Mouse (Mus musculus) E14TG2a.4 (cell line): Measurements from ENCODE around the gene Unc13a.
A peak's percentile ranks its signal among the peaks of the same experiment; 100 is the strongest.

Experiments
- H3K27me3 ChIP-seq: 2 replicates; pipeline ENCODE4 v1.6.1; 2014; ENCODE audit warnings: low read length, control low read depth; ENCODE audit not compliant: insufficient read depth
- H3K36me3 ChIP-seq: 2 replicates; pipeline ENCODE4 v1.6.1; 2014; ENCODE audit warnings: low read length, control low read depth; ENCODE audit not compliant: insufficient read depth
- H3K4me1 ChIP-seq: replicated peaks from 2 replicates; pipeline ENCODE4 v1.6.1; 2014; ENCODE audit warnings: low read depth, low read length, control low read depth
- H3K4me3 ChIP-seq: replicated peaks from 2 replicates; pipeline ENCODE4 v1.5.1; 2014; ENCODE audit warnings: mild to moderate bottlenecking, low read length
- H3K9me3 ChIP-seq: 2 replicates; pipeline ENCODE4 v1.6.1; 2014; ENCODE audit warnings: low read length, control low read depth
- CTCF ChIP-seq: conservative IDR thresholded peaks from 2 replicates; pipeline ENCODE4 v1.5.1; 2014; ENCODE audit warnings: low read length
- NANOG ChIP-seq: IDR thresholded peaks from 2 replicates; pipeline ENCODE4 v1.6.1; 2014; ENCODE audit warnings: borderline replicate concordance, low read length, mixed read lengths
- POU5F1 ChIP-seq: IDR thresholded peaks from 2 replicates; pipeline ENCODE4 v1.6.1; 2014; ENCODE audit warnings: low read length, borderline replicate concordance

The Unc13a gene

DNA sequence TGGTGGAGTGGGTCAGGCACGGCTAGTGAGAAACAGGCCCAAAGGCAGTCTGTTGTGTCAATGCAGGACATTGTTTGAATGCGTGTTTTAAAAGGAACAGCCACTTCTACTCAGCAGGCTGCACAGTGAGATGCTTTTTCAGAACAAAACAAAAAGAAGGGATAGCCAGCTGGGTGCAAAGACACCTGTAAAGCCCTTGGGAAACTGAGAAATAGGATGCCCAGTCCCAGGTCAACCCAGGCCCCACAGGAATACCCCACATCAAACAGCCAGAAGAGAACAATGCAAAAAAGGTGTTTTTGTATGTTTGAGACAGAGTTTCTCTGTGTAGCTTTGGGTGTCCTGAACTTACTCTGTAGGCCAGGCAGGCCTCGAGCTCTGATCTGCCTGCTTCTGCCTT, 82.8 kb downstream of the Unc13a start:
- no peak overlapping the region for H3K4me3 ChIP-seq
- peaks cover 17% of the 10 kb centered on the region for H3K27me3 ChIP-seq
- H3K4me1 ChIP-seq: peaks cover 64% of the 10 kb centered on the region
- no peaks in the 10 kb centered on the region for H3K9me3 ChIP-seq
- TF ChIP-seq CTCF: no peak
- TF ChIP-seq NANOG: no peak
- no peak for TF ChIP-seq POU5F1
- peaks cover 32% of the 10 kb centered on the region for H3K36me3 ChIP-seq

DNA sequence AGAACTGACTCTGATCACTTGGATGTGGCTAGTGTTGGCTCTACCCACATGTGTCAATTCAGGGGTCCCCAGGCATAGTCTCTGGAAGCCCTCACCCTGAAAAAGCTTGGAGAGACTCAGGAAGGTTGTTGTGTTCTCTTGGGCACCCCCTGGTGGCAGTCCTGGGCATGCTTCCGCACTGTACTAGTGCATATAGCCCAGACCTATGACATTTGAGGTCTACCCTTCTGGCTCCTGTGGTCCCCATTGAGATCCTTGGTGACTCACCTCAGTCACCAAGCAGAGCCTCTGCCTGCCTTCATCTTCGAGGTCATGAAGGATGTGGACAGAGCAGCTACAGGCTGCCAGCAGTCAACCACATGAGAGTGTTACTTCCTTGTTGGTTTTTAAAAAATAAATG, 84.7 kb downstream of the Unc13a start:
- Histone ChIP-seq H3K27me3 (peaks cover 27% of the 10 kb centered on the region), H3K4me1 (peaks cover 54% of the 10 kb centered on the region), H3K4me3 (no peak overlapping the region), H3K36me3 (peaks cover 27% of the 10 kb centered on the region), H3K9me3 (no peaks in the 10 kb centered on the region)
- TF ChIP-seq CTCF (peak; percentile 81), NANOG (no peak), POU5F1 (no peak)

DNA sequence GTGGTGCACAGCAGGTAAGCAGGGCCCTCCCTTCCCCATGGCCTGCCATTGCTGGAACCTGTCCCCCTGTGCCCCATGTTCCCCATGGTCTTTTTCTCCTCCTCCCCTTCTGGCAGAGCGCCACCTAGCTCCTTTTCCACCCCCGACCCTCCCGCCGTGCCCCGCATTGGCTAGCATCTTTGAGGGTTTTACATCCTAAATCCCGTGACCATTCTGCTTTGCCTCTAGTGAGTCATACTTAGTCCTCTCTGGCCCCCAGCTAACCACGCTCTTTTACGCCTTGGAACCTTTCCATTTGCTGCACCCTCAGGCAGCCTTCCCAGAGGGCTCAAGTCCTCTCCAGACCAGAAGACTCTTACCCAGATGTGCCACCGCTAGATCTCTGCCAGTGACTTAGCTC, 91.4 kb downstream of the Unc13a start:
- peaks cover 24% of the 10 kb centered on the region for H3K27me3 ChIP-seq
- H3K4me3 ChIP-seq: peak overlapping the region; percentile 73
- H3K36me3 ChIP-seq: peaks cover 23% of the 10 kb centered on the region
- H3K4me1 ChIP-seq: peaks cover 56% of the 10 kb centered on the region
- no peaks in the 10 kb centered on the region for H3K9me3 ChIP-seq
- TF ChIP-seq POU5F1: no peak
- TF ChIP-seq CTCF: no peak
- no peak for TF ChIP-seq NANOG

DNA sequence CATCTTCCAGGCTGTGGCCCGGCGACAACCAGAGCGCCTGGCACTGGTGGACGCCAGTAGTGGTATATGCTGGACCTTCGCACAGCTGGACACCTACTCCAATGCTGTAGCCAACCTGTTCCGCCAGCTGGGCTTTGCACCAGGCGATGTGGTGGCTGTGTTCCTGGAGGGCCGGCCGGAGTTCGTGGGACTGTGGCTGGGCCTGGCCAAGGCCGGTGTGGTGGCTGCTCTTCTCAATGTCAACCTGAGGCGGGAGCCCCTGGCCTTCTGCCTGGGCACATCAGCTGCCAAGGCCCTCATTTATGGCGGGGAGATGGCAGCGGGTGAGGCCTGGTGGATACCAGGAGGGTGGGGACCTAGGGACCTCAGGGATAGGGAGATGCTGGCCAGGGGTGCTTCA, 92.1 kb downstream of the Unc13a start:
- no peaks in the 10 kb centered on the region for H3K9me3 ChIP-seq
- H3K36me3 ChIP-seq: peaks cover 16% of the 10 kb centered on the region
- TF ChIP-seq POU5F1 (no peak), CTCF (no peak), NANOG (no peak)
- H3K4me3 ChIP-seq: peak overlapping the region; percentile 73
- H3K4me1 ChIP-seq: peaks cover 54% of the 10 kb centered on the region
- peaks cover 16% of the 10 kb centered on the region for H3K27me3 ChIP-seq

DNA sequence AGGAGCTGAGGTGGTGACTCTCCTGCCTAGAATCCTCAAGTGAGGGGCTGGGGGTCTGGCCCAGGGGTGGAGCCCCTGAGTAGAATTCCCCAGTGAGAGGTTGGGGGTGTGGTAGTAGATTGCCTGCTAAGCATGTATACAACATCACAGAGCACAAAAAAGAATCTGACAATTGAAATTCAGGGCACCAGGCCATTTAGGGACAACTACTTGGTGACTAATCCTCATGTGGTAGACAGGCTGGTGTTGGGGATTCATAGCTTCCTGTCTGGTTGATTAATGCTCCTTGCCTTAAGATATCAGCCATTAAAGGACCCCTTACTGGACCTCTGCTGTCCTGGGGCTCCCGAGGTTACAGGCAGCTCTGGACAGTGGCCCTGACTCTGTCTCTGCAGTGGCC, 92.5 kb downstream of the Unc13a start:
- Histone ChIP-seq H3K36me3 (peaks cover 13% of the 10 kb centered on the region), H3K4me3 (peak overlapping the region; percentile 73)

DNA sequence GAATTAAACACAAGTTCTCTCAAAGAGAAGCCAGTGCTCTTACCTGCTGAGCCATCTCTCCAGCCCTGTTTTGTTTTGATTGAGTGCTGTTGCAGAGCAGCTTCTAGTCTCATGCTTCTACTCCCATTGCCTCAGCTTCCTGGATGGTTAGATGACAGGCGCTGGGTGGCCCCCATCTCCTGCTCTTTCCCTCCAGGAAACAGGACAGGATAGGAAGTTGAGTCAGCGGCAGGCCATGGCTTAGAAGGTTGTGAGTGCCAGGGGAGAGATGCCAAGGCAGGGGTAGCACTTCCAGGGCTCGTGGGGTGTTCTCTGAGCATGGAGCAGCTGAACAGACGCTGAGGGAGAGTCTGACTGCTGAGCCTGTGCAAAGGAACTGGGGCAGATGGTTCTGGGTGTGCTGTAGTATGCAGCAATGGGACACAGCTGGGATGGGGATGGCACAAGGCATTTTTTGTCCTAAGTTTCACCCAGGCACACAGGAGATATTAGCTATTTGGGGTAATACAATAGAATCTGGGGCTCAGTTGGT, 93.6 kb downstream of the Unc13a start:
- H3K36me3 ChIP-seq: peaks cover 13% of the 10 kb centered on the region
- TF ChIP-seq CTCF (no peak), POU5F1 (no peak), NANOG (no peak)
- H3K4me1 ChIP-seq: peaks cover 49% of the 10 kb centered on the region
- no peaks in the 10 kb centered on the region for H3K9me3 ChIP-seq
- peaks cover under 1% of the 10 kb centered on the region for H3K27me3 ChIP-seq
- H3K4me3 ChIP-seq: no peak overlapping the region

More for the DNA sequence above, 92.5 kb downstream of the Unc13a start:
- peaks cover 12% of the 10 kb centered on the region for H3K27me3 ChIP-seq
- TF ChIP-seq POU5F1 (no peak), NANOG (no peak), CTCF (no peak)
- H3K9me3 ChIP-seq: no peaks in the 10 kb centered on the region
- H3K4me1 ChIP-seq: peaks cover 53% of the 10 kb centered on the region

DNA sequence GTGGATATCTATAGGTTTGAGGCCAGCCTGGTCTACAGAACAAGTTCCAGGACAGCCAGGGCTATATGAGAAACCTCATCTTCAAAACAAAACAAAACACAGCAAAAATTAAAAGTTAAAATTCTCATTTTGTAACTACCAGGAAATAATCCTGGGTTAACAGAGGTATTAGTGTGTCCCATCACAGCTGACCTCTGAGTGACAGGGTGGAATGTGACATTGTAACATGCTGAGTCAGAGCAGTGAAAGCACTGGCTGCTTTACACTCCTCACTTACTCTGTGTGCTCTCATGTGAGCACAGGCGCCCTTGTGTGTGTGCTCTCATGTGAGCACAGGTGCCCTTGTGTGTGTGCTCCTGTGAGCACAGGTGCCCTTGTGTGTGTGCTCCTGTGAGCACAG, 96.5 kb downstream of the Unc13a start:
- H3K36me3 ChIP-seq: no peaks in the 10 kb centered on the region
- H3K4me3 ChIP-seq: no peak overlapping the region
- no peaks in the 10 kb centered on the region for H3K27me3 ChIP-seq
- no peaks in the 10 kb centered on the region for H3K9me3 ChIP-seq
- TF ChIP-seq POU5F1 (no peak), NANOG (no peak), CTCF (no peak)
- H3K4me1 ChIP-seq: peaks cover 46% of the 10 kb centered on the region

DNA sequence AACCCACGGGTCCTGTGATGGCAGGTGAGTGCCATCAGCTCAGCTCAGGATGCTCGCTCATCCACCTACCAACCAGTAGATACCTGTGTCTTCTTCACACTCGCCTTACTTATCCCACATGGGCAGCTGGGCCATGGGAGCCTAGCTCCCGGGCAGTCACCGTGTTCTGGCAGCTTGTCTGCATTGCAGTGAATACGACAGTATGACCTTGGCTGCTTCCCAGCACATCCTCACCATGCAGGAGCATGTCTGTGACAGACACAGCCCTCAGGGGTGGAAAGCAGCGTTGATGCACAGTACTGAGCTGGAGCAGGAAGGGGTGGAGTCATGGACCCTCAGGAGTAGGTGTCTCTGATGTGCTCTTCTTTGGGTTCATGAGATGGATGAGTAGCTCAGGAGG, 97.1 kb downstream of the Unc13a start:
- Histone ChIP-seq H3K4me3 (no peak overlapping the region), H3K9me3 (no peaks in the 10 kb centered on the region)

More for the DNA sequence above, 97.1 kb downstream of the Unc13a start:
- Histone ChIP-seq H3K4me1 (peaks cover 40% of the 10 kb centered on the region), H3K27me3 (no peaks in the 10 kb centered on the region), H3K36me3 (no peaks in the 10 kb centered on the region)
- TF ChIP-seq NANOG: no peak
- no peak for TF ChIP-seq CTCF
- TF ChIP-seq POU5F1: no peak
